Mouse (Mus musculus) lung, postnatal 0 days (tissue): ENCODE data around the gene Ror2.

Experiments
- CTCF ChIP-seq: IDR thresholded peaks from 2 replicates; pipeline ENCODE4 v1.5.1; 2016; ENCODE audit warnings: antibody characterized with exemption, mild to moderate bottlenecking
- EP300 ChIP-seq: IDR thresholded peaks from 2 replicates; pipeline ENCODE4 v1.6.1; 2016; ENCODE audit warnings: antibody characterized with exemption, mild to moderate bottlenecking, control low read depth

- TF ChIP-seq EP300 = no peak
- TF ChIP-seq CTCF = no peak
These were observed 47.8 kb upstream of the Ror2 start for GRCm38 (mm10) chr13:53333769-53334168.
